Mouse (Mus musculus) spleen, postnatal 36 days (tissue): ENCODE measurements at regions not wholly inside any gene's neighbourhood (a gene's known extent, or its start where the extent isn't known, plus 50 kb on each side); places are given as distances from the start of the nearest gene placed in this dataset.
"Not testable (repeated sequence)": the region's sequence is repeated elsewhere in the genome, so short reads cannot be mapped to it uniquely, and the experiment has no call there.

Experiments
- DNase-seq, 2 experiments: peaks; one replicate each; pipeline ENCODE4 v3.0.0; 2022; ENCODE audit warnings: low spot score in 2 of 2, mixed read lengths in 1 of 2

DNA sequence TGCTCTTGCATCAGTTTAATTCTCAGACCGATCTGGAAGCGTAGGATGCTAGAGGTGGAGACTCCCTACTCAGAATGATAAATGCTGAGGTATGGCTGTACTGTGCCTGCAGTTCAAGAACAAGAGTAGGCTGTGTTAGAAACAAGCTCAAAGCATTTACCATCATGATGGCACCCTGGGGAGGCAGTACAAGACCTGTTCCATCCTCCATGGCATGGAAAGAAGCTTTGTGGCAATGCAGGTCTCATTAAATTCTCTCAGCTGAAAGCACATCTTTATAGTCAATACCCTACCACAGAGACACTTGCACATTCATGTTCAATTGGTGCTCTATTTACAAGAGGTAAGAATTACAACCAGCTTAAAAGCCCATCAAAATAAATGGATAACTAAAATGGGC lies 209.5 kb downstream of the Tbl1xr1 start:
- DNase-seq = no peak

DNA sequence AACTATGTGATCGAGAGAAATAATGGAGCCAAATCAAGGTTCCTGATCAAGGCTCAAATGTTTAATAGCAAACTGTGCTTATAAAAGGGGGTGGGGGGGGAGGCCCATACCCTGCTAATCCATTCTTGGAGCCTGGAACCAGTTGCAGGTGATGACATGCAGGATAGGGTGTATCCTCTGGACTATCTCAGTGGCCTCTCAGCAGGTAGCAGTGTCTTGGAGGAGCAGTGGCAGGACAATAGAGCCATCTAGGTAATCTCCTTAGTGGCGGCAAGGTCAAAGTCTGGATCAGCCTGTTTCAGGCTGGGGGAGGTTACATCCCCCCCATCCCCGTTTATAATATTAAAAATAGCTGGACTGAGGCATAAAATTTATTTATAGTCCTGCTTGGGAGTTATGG lies 217.0 kb downstream of the Tbl1xr1 start:
- no peak for DNase-seq

GRCm38 (mm10) chr3:22294081-22294480 lies 217.6 kb downstream of the Tbl1xr1 start:
- DNase-seq = not testable (repeated sequence)

- DNase-seq = not testable (repeated sequence)
Observed at GRCm38 (mm10) chr3:22296925-22297324, 220.5 kb downstream of the Tbl1xr1 start.

DNA sequence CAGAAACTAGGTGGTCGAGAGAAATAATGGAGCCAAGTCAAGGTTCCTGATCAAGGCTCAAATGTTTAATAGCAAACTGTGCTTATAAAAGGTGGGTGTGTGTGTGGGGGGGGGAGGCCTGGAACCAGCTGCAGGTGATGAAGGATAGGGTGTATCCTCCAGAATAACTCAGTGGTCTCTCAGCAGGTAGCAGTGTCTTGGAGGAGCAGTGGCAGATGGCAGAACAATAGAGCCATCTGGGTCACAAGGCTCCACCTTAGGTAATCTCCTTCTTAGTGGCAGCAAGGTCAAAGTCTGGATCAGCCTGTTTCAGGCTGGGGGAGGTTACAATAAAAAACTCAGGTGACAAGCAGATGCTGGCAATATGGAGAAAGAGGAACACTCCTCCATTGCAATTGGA lies 221.4 kb downstream of the Tbl1xr1 start:
- not testable (repeated sequence) for DNase-seq

- no peak for DNase-seq
Observed at GRCm38 (mm10) chr3:22300553-22300952, 224.1 kb downstream of the Tbl1xr1 start.

DNA sequence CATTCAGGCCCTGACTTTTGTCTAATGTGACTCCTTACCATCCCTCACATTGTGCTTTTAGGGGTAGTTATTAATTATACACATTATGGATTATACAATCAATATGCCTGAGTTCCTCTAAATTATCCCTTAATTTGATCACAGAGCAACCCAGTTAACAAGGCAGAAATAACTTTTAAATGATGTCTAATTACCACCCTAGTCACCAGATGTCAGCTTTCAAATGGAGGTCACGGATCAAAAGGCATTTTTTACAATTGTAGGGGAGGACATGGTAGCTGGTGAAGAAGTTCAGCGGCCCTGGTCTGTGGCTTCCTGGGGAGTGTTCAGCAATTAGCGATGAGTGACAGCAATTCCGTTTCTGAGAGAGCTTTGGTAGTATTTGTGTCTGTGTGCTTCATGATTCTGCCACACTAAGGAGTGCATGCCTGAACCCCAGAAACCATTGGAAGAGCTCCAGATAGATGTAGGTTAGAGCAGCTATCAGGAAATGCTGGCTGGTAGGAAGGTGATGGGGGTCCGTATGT lies 225.6 kb downstream of the Tbl1xr1 start:
- no peak for DNase-seq

DNA sequence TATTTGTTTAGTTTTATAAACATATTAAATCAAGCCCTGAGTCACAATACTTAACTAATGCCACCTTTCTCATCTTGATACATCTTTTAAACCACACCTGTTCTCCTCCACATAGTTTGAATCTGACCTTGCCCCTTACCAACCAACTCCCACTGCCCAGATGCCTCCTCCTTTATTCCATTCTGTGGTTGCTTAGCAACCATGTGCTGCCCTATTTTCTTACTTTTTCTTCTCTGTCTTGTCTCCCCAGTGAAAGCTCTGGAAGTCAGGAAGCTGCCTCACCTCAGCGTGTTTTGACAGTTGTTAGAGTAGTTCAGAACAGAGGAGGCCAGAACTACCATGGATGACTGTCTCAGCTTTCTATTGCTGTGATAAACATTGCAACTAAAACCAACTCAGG lies 227.7 kb downstream of the Tbl1xr1 start:
- DNase-seq = no peak

DNA sequence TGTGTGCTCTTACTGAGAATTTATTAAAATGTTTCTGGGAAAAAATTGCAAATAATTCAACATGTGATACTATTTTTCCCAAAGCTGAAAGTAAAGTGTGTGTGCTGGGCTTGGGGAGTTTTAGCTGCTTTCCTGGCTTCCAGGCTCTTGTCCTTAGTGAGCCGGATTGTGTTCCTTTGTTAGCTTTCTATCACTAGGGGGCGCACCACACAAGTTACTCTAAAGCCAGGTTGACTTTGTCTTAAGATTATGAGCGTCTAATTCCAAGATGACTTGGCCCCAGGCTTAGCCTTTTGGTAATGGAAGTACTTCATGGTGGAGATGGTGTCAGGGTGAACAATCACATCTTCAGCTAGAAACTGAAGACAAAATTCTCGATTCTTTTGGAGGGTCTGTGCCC lies 230.2 kb downstream of the Tbl1xr1 start:
- DNase-seq = no peak

GRCm38 (mm10) chr3:22308962-22309361 lies 232.5 kb downstream of the Tbl1xr1 start:
- DNase-seq = peak; percentile 9 to 12

- DNase-seq = no peak
Observed at GRCm38 (mm10) chr3:22316466-22317185, 240.2 kb downstream of the Tbl1xr1 start.

- not testable (repeated sequence) for DNase-seq
Observed at GRCm38 (mm10) chr3:22320425-22320824, 244.0 kb downstream of the Tbl1xr1 start.

GRCm38 (mm10) chr3:22331240-22331639 lies 254.8 kb downstream of the Tbl1xr1 start:
- no peak for DNase-seq
